Mouse (Mus musculus) CH12.LX (cell line): ENCODE measurements around the gene Dennd6a. TPM values are rescaled to one million over a fixed set of nuclear protein-coding genes. Genes with fewer than 3 reads are reported as not detected.

Experiments
- DNase-seq: peaks from one replicate; pipeline ENCODE4 v3.0.0-alpha.2; 2013; ENCODE audit errors: extremely low read depth
- H3K27ac ChIP-seq: 2 replicates; pipeline ENCODE4 v1.5.1; 2012; ENCODE audit warnings: low read depth, mild to moderate bottlenecking, control low read depth, moderate library complexity; ENCODE audit not compliant: insufficient read depth
- H3K27me3 ChIP-seq: replicated peaks from 2 replicates; pipeline ENCODE3; 2012; ENCODE audit warnings: inconsistent platforms
- H3K36me3 ChIP-seq, 2 experiments: replicated peaks in 1 of 2; 2 replicates each; pipeline versions ENCODE3 to v1.6.1; 2012; ENCODE audit warnings: inconsistent platforms in 1 of 2, low read length in 1 of 2, mild to moderate bottlenecking in 1 of 2, mixed read lengths in 1 of 2, moderate library complexity in 1 of 2; ENCODE audit not compliant: control insufficient read depth in 1 of 2, insufficient read depth in 1 of 2
- H3K4me1 ChIP-seq, 2 experiments: 2 replicates each; pipeline ENCODE4 v1.6.1; 2012; ENCODE audit warnings: inconsistent platforms in 1 of 2, moderate library complexity in 1 of 2; ENCODE audit not compliant: insufficient read depth in 2 of 2, control insufficient read depth in 1 of 2
- H3K4me2 ChIP-seq: 2 replicates; pipeline ENCODE4 v1.6.1; 2012; ENCODE audit warnings: low read depth, mild to moderate bottlenecking, control low read depth; ENCODE audit not compliant: poor library complexity, insufficient read depth, severe bottlenecking
- H3K4me3 ChIP-seq, 3 experiments: fragments of 150-350 bp in 1 of 3; sonication (generic) in 1 of 3; replicated peaks in 1 of 3; 2 replicates each; pipeline versions ENCODE3 to v1.5.1; 2011 to 2012; ENCODE audit warnings: low read depth in 2 of 3, low read length in 2 of 3, mild to moderate bottlenecking in 2 of 3, moderate library complexity in 2 of 3, control low read depth in 1 of 3, improper control_type of control experiment in 1 of 3, inconsistent platforms in 1 of 3, mixed read lengths in 1 of 3; ENCODE audit not compliant: poor library complexity in 1 of 3
- H3K79me2 ChIP-seq: replicated peaks from 2 replicates; pipeline ENCODE4 v1.6.1; 2012; ENCODE audit warnings: mild to moderate bottlenecking, moderate library complexity; ENCODE audit not compliant: control insufficient read depth, poor library complexity, insufficient read depth, severe bottlenecking; ENCODE audit errors: extremely low read depth
- H3K9ac ChIP-seq: 2 replicates; pipeline ENCODE4 v1.6.1; 2012; ENCODE audit warnings: low read depth, mild to moderate bottlenecking, control low read depth, moderate library complexity; ENCODE audit not compliant: insufficient read depth
- H3K9me3 ChIP-seq: replicated peaks from 2 replicates; pipeline ENCODE3; 2012; ENCODE audit warnings: low read length, inconsistent platforms, mixed read lengths
- BHLHE40 ChIP-seq: IDR thresholded peaks from 2 replicates; pipeline ENCODE4 v1.6.1; 2011; ENCODE audit warnings: mild to moderate bottlenecking, low read depth, low read length, improper control_type of control experiment
- CTCF ChIP-seq, 2 experiments: IDR thresholded peaks in 1 of 2; conservative IDR thresholded peaks in 1 of 2; 2 replicates each; pipeline ENCODE4 v1.5.1; 2011 to 2012; ENCODE audit warnings: low read depth in 2 of 2, low read length in 2 of 2, improper control_type of control experiment in 1 of 2, inconsistent platforms in 1 of 2, mild to moderate bottlenecking in 1 of 2, moderate library complexity in 1 of 2
- E2F4 ChIP-seq: IDR thresholded peaks from 2 replicates; pipeline ENCODE4 v1.6.1; 2011; ENCODE audit warnings: low read depth, low read length, improper control_type of control experiment; ENCODE audit not compliant: insufficient replicate concordance
- ELF1 ChIP-seq: IDR thresholded peaks from 2 replicates; pipeline ENCODE4 v1.6.1; 2014; ENCODE audit warnings: low read depth, mild to moderate bottlenecking, inconsistent platforms, low read length, improper control_type of control experiment
- EP300 ChIP-seq: IDR thresholded peaks from 2 replicates; pipeline ENCODE4 v1.6.1; 2011; ENCODE audit warnings: low read length, improper control_type of control experiment
- ETS1 ChIP-seq: conservative IDR thresholded peaks from 2 replicates; pipeline ENCODE4 v1.6.1; 2012; ENCODE audit warnings: low read depth, mild to moderate bottlenecking, inconsistent platforms, low read length, improper control_type of control experiment, moderate library complexity
- HCFC1 ChIP-seq: IDR thresholded peaks from 2 replicates; pipeline ENCODE4 v1.6.1; 2012; ENCODE audit warnings: low read depth, mild to moderate bottlenecking, inconsistent platforms, low read length, improper control_type of control experiment
- IRF4 ChIP-seq: IDR thresholded peaks from 2 replicates; pipeline ENCODE4 v1.6.1; 2014; ENCODE audit warnings: low read depth, mild to moderate bottlenecking, inconsistent platforms, low read length, improper control_type of control experiment
- JUN ChIP-seq: IDR thresholded peaks from 2 replicates; pipeline ENCODE4 v1.6.1; 2011; ENCODE audit warnings: low read depth, mild to moderate bottlenecking, low read length, improper control_type of control experiment, moderate library complexity; ENCODE audit not compliant: insufficient read depth
- MAFK ChIP-seq: IDR thresholded peaks from 2 replicates; pipeline ENCODE4 v1.6.1; 2011; ENCODE audit warnings: low read length, improper control_type of control experiment; ENCODE audit not compliant: insufficient replicate concordance
- MEF2A ChIP-seq: IDR thresholded peaks from 2 replicates; pipeline ENCODE4 v1.6.1; 2014; ENCODE audit warnings: low read depth, mild to moderate bottlenecking, inconsistent platforms, low read length, improper control_type of control experiment, borderline replicate concordance
- NELFE ChIP-seq: IDR thresholded peaks from 2 replicates; pipeline ENCODE4 v1.6.1; 2011; ENCODE audit warnings: low read depth, low read length, improper control_type of control experiment
- NRF1 ChIP-seq: IDR thresholded peaks from 2 replicates; pipeline ENCODE4 v1.6.1; 2014; ENCODE audit warnings: low read depth, mild to moderate bottlenecking, inconsistent platforms, low read length, improper control_type of control experiment, moderate library complexity
- POLR2A ChIP-seq: IDR thresholded peaks from 2 replicates; pipeline ENCODE4 v1.6.1; 2011; ENCODE audit warnings: low read depth, mild to moderate bottlenecking, improper control_type of control experiment, low read length
- POLR2AphosphoS2 ChIP-seq: IDR thresholded peaks from 2 replicates; pipeline ENCODE4 v1.6.1; 2011; ENCODE audit warnings: low read depth, low read length, improper control_type of control experiment
- RAD21 ChIP-seq: IDR thresholded peaks from 2 replicates; pipeline ENCODE4 v1.6.1; 2011; ENCODE audit warnings: low read depth, mild to moderate bottlenecking, low read length, improper control_type of control experiment, moderate library complexity
- RCOR1 ChIP-seq: conservative IDR thresholded peaks from 2 replicates; pipeline ENCODE4 v1.6.1; 2012; ENCODE audit warnings: low read depth, mild to moderate bottlenecking, inconsistent platforms, low read length, improper control_type of control experiment
- SIN3A ChIP-seq: IDR thresholded peaks from 2 replicates; pipeline ENCODE4 v1.6.1; 2012; ENCODE audit warnings: low read length, improper control_type of control experiment, inconsistent platforms
- SMC3 ChIP-seq: IDR thresholded peaks from 2 replicates; pipeline ENCODE4 v1.6.1; 2011; ENCODE audit warnings: low read depth, low read length, improper control_type of control experiment
- TBP ChIP-seq: conservative IDR thresholded peaks from 2 replicates; pipeline ENCODE4 v1.6.1; 2011; ENCODE audit warnings: low read depth, low read length, improper control_type of control experiment
- TCF12 ChIP-seq: IDR thresholded peaks from 2 replicates; pipeline ENCODE4 v1.6.1; 2014; ENCODE audit warnings: low read depth, mild to moderate bottlenecking, inconsistent platforms, low read length, improper control_type of control experiment
- USF1 ChIP-seq: IDR thresholded peaks from 2 replicates; pipeline ENCODE4 v1.6.1; 2014; ENCODE audit warnings: low read depth, mild to moderate bottlenecking, inconsistent platforms, low read length, improper control_type of control experiment
- USF2 ChIP-seq: conservative IDR thresholded peaks from 2 replicates; pipeline ENCODE4 v1.6.1; 2011; ENCODE audit warnings: low read depth, low read length, improper control_type of control experiment
- ZKSCAN1 ChIP-seq: IDR thresholded peaks from 2 replicates; pipeline ENCODE4 v1.6.1; 2012; ENCODE audit warnings: low read depth, inconsistent platforms, low read length, improper control_type of control experiment, borderline replicate concordance
- ZMIZ1 ChIP-seq: IDR thresholded peaks from 2 replicates; pipeline ENCODE4 v1.6.1; 2012; ENCODE audit warnings: low read depth, mild to moderate bottlenecking, inconsistent platforms, low read length, improper control_type of control experiment
- ZNF384 ChIP-seq: IDR thresholded peaks from 2 replicates; pipeline ENCODE4 v1.6.1; 2012; ENCODE audit warnings: low read depth, low read length, improper control_type of control experiment, inconsistent platforms
- dilution Hi-C: fragments of 300-500 bp; cut with MboI; formaldehyde crosslinking; loops from 2 replicates; pipeline ENCODE4 v1.14.3; 2020; ENCODE audit warnings: low sequenced_read_pairs; ENCODE audit not compliant: extremely low pct_unique_long_range_greater_than_20kb, extremely low pct_ligation_motif_present
- in situ Hi-C: fragments of 300-500 bp; cut with MboI; formaldehyde crosslinking; loops from 3 replicates; pipeline ENCODE4 v1.14.3; 2019; ENCODE audit warnings: low sequenced_read_pairs, low pct_ligation_motif_present, low pct_unique_long_range_greater_than_20kb, mixed read lengths
- polyA plus RNA-seq: library from polyadenylated mRNA; unstranded; fragments of >175 nt; gene quantifications from 2 replicates; pipeline ENCODE4 v1.2.1, GENCODE M21; 2012; ENCODE audit warnings: low read depth; ENCODE audit not compliant: insufficient read length
- total RNA-seq, 2 experiments: library from RNA; depleted of rRNA; stranded (reverse); fragments of 300-350 nt in 1 of 2; fragments of >200 nt in 1 of 2; gene quantifications; 2 replicates each; pipeline ENCODE4 v1.2.3; 2012 to 2014

Dennd6a gene
- total and polyA plus RNA-seq, 3 experiments: 6.5 to 22.9 (median 13.0) TPM

DNA sequence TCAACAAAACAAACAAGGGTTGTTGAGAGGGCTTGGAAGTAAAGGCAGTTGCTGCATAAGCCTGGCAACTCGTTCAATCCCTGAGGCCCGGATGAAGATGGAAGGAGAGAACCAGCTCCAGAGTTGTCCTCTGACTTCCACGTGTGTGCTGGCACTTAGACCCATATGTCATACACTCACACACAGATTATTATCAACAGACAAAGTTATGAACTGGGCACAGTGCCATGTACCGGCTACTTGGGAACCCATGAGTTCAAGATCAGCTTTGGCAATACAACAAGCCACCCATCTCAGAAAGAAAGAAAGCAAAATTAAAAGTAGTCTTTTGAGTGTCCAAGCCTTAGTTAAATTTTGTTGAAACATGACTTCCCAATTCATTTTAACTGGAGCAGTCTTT is 51.6 kb downstream of the Dennd6a start:
- H3K4me3 ChIP-seq: no peak overlapping the region
- peaks cover 31 to 74% of the 10 kb centered on the region in 2 experiments for H3K36me3 ChIP-seq
- no peaks in the 10 kb centered on the region for H3K27me3 ChIP-seq
- H3K9me3 ChIP-seq: no peaks in the 10 kb centered on the region
- H3K4me1 ChIP-seq: peaks cover 9 to 24% of the 10 kb centered on the region in 2 experiments
- no peak overlapping the region for H3K4me2 ChIP-seq
- H3K27ac ChIP-seq: no peak overlapping the region
- H3K79me2 ChIP-seq: no peaks in the 10 kb centered on the region
- no peak for DNase-seq
- TF ChIP-seq NRF1 (no peak), MAFK (no peak), ETS1 (no peak), CTCF (conservative IDR thresholded peaks at IDR 0.05 in 1 of 2, IDR thresholded peaks at IDR 0.05 in 1 of 2; ENCODE audit: low read depth in 2 of 2, low read length in 2 of 2) (no peak), TBP (no peak), POLR2AphosphoS2 (no peak), TCF12 (no peak), ZNF384 (no peak), HCFC1 (no peak), POLR2A (no peak), SMC3 (no peak), IRF4 (no peak), SIN3A (no peak), RAD21 (no peak), ZKSCAN1 (no peak), NELFE (no peak)
- dilution Hi-C loops (no loop called here), in situ Hi-C loops (no loop called here)
- no peak overlapping the region for H3K9ac ChIP-seq

DNA sequence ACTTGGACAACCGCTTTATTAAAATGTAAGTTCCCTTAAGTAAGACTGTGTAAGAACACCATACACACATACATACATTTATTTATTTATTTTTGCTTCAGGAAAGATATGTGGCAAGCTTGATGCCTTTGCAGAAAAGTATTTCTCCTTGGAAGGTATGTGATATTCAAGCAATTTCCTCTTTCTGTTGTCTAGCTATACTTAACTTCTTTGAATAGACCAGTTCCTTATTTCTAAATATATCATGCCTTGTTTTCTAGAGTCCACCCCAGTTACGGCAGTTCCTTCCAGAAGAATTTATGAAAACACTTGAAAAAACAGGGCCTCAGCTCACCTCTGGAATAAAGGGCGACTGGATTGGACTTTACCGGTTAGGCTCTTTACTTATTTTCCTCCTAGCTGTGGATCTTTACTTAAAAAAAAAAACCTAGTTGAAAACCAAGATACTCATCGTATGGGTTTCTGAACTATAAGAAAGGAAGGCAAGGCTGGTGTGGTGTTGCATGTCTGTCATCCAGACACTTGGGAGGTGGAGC is 53.0 kb downstream of the Dennd6a start:
- Histone ChIP-seq H3K36me3 (peaks cover 33 to 68% of the 10 kb centered on the region in 2 experiments), H3K4me2 (peak overlapping the region; percentile 56; the same call in 1 of the 2 replicates), H3K27me3 (no peaks in the 10 kb centered on the region), H3K4me1 (peaks cover 9 to 24% of the 10 kb centered on the region in 2 experiments), H3K9ac (no peak overlapping the region; the same call in 1 of the 2 replicates), H3K79me2 (no peaks in the 10 kb centered on the region), H3K4me3 (no peak overlapping the region), H3K27ac (peak overlapping the region; percentile 21; the same call in 1 of the 2 replicates), H3K9me3 (no peaks in the 10 kb centered on the region)
- DNase-seq: no peak
- in situ Hi-C loops: no loop called here
- dilution Hi-C loops: no loop called here
- TF ChIP-seq ZNF384 (peak; percentile 39; the same call in 1 of the 2 replicates), ELF1 (no peak), MEF2A (peak; percentile 61; the same call in 1 of the 2 replicates), E2F4 (no peak), USF2 (no peak), JUN (no peak), USF1 (no peak), EP300 (peak; percentile 52; the same call in 1 of the 2 replicates), IRF4 (peak; percentile 57; the same call in 1 of the 2 replicates), ZMIZ1 (no peak), NRF1 (no peak), MAFK (no peak), SMC3 (no peak), BHLHE40 (no peak), TBP (no peak), HCFC1 (no peak), RCOR1 (no peak), SIN3A (no peak)
